Mouse (Mus musculus): ENCODE results near the gene Sp7.

- TF ChIP-seq CHD1 (IDR thresholded peaks at IDR 0.05; ENCODE audit: low read depth, low read length) (no peak), BHLHE40 (IDR thresholded peaks at IDR 0.05; ENCODE audit: borderline replicate concordance, low read depth, low read length) (no peak)
Measured at GRCm38 (mm10) chr15:102326892-102327291, 40.1 kb downstream of the Sp7 start.

Measured in MEL (cell line).